Mouse (Mus musculus) T-cell, adult 66 days (primary cell): ENCODE data around the gene Vmn2r31. TPM values are rescaled to one million over a fixed set of nuclear protein-coding genes. Genes with fewer than 3 reads are reported as not detected.

Experiments used
- total RNA-seq, 2 experiments: library from RNA; stranded (reverse); gene quantifications; 3 replicates in 1 of 2; 4 replicates in 1 of 2; pipeline ENCODE4 v1.2.4; 2023

Vmn2r31 gene
- not detected for total RNA-seq

DNA sequence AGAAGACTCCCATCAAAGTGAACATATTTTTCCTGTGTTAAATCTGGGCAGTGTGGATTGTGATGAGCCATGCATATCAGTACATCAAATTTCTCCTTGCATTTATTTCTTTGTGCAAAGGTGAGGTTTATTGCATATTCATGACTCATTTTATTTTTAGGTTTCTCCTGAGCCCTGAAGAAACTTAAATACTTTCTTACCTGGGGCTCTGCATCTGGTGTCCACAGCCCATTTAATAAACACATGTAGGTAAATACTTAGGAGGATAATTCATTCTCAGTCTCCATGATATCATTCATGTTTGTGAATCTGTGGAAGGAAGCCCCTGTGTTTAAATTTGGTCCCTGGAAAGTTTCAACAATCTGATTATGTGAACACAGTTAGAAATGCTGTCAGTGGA lies at the start of gene Vmn2r31:
Gene Vmn2r31 (minus strand): TSS at position 101 of the 400 bp plus-strand sequence.

DNA sequence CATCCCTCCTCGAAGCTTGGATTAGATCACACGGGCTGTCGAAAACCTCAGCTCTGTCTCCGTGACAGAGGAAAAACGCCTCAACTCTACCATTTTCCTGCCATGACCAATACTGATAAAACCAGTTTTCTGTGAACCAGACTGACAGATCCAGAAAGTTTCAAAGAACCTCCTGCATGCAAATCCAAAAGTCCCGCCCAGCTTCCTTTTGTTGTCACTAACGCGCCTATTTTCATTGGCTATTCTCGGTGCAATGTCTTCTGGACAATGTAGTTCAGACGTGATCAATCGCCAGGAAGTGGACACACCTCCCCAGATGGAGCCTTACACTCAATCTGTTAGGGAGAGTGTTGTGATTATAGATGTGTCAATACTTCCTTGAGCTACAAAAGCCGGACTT lies 25.1 kb downstream of the Vmn2r31 start, which contains the start of gene Gm45783:
Gene Gm45783 (minus strand): TSS at position 143 of the 400 bp plus-strand sequence.

DNA sequence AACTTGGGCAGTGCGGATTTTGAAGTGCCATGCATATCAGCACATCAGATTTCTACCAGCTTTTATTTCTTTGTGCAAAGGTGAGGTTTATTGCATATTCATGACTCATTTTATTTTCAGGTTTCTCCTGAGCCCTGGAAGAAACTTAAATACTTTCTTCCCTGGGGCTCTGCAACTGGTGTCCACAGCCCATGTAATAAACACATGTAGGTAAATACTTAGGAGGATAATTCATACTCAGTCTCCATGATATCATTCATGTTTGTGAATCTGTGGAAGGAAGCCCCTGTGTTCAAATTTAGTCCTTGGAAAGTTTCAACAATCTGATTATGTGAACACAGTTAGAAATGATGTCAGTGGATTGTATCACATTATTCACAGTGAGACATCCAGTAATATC lies 62.0 kb downstream of the Vmn2r31 start, which contains the start of gene Vmn2r30:
Gene Vmn2r30 (minus strand): TSS at position 101 of the 400 bp plus-strand sequence.

Other genes with a start within 250 kb of the Vmn2r31 start
- 1 to 10 TPM; 2.6 to 5.2 TPM for gene Zfp418, start 228.4 kb downstream of the Vmn2r31 start, total RNA-seq
- gene Zfp772, start 189.7 kb downstream of the Vmn2r31 start, total RNA-seq = 1 to 10 TPM; 2.5 to 3.6 TPM
- gene Vmn2r29, start 152.4 kb downstream of the Vmn2r31 start, total RNA-seq = under 1 TPM in 1 of 2 experiments, not detected in 1; 0.41 TPM
- 1 to 10 TPM in 1 of 2 experiments, under 1 TPM in 1; 0.92 to 2.2 TPM for gene Gm45844, start 121.4 kb downstream of the Vmn2r31 start, total RNA-seq
- gene Clcn4, start 98.9 kb downstream of the Vmn2r31 start, total RNA-seq = 10 to 100 TPM; 45.1 to 45.9 TPM
- gene Vmn2r30, start 62.1 kb downstream of the Vmn2r31 start, total RNA-seq = not detected
- not detected for gene Gm45783, start 25.1 kb downstream of the Vmn2r31 start, total RNA-seq
- gene Vmn2r32, start 80.3 kb upstream of the Vmn2r31 start, total RNA-seq = not detected
- not detected for gene Vmn2r33, start 167.1 kb upstream of the Vmn2r31 start, total RNA-seq